Mouse (Mus musculus) v-Abl transformed pro-B cells (cell line): ENCODE data around the gene Tm7sf3.
"Not testable (repeated sequence)": the region's sequence is repeated elsewhere in the genome, so short reads cannot be mapped to it uniquely, and the experiment has no call there.

ENCODE experiments used
- in situ Hi-C, 2 experiments: fragments of 400-800 bp; cut with MboI; formaldehyde crosslinking; loops; one replicate each; pipeline ENCODE4 v1.15.1; 2025; ENCODE audit not compliant: unreplicated experiment in 2 of 2

Gene Tm7sf3

GRCm38 (mm10) chr6:146562461-146562860 lies 80.2 kb downstream of the Tm7sf3 start:
- in situ Hi-C loops: not testable (repeated sequence)
